In the genomic region with DNA sequence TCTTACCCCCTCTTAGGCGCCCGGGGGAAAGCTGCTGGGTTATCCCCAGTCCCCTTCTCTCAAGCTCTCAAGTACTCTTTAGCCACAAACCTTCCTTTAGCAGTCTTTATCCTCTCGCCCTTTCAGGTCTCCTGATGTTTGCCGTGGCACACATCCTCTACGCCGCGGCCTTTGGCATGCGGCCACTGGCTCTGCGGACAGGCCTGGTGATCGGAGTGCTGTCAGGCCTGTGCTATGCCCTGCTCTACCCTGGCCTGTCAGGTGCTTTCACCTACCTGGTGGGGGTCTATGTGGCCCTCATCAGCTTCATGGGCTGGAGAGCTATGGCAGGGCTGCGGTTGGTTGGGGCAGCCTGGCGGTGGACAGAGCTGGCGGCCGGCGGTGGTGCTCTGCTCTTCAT, we compare ENCODE assay signal across 13 mouse cellular contexts. TPM values are rescaled to one million over a fixed set of nuclear protein-coding genes. Genes with fewer than 3 reads are reported as not detected.
A peak's percentile ranks its signal among the peaks of the same experiment; 100 is the strongest.
DNase-seq lines count a peak whose midpoint lies in the region; ATAC-seq and TF ChIP-seq lines count a peak whose summit lies in the region.
"Had no signal": no experiment of that assay in that cellular context is flagged by ENCODE, and none has a peak within 500 bp of the region (broad histone marks: within the 10 kb centered on the region; RNA-seq: fewer than 3 reads in every experiment).

No protein-coding gene starts in this region.

- H3K36me3 ChIP-seq in hindbrain, embryonic 14.5 days (replicated peaks; ENCODE audit: control insufficient read depth, insufficient read depth), result peaks cover 8% of the 10 kb centered on the region

- H3K9me3 ChIP-seq in hindbrain, embryonic 14.5 days (ENCODE audit: control insufficient read depth, low read length), result no peaks in the 10 kb centered on the region
- H3K9me3 ChIP-seq: midbrain, embryonic 13.5 days had no signal

- no peaks in the 10 kb centered on the region for H3K27me3 ChIP-seq in cerebellum, adult 2 months (ENCODE audit: control insufficient read depth, insufficient read depth, low read length)
- no peaks in the 10 kb centered on the region for H3K27me3 ChIP-seq in hindbrain, embryonic 14.5 days (ENCODE audit: control insufficient read depth, insufficient read depth, low read length)
- H3K27me3 ChIP-seq: midbrain, embryonic 13.5 days had no signal

- no peak overlapping the region for H3K27ac ChIP-seq in cerebellum, adult 2 months (ENCODE audit: insufficient read depth, low read length)
- H3K27ac ChIP-seq in hindbrain, embryonic 14.5 days, result no peak overlapping the region
- H3K27ac ChIP-seq: midbrain, embryonic 13.5 days had no signal

- no peak overlapping the region for H3K9ac ChIP-seq in hindbrain, embryonic 14.5 days

- TF ChIP-seq POLR2A in cerebellum, adult 2 months (IDR thresholded peaks at IDR 0.05; ENCODE audit: borderline replicate concordance, insufficient read depth, low read length), result no peak

- intact Hi-C loops in heart, postnatal 14 days (cut with DNase I), result loop anchor here (2.0 kb wide), 1 partner anchor 30 kb away; no protein-coding TSS in a partner anchor

- WGBS in cerebellum, adult 2 months, result 75% methylated on average over 15 of the region's 15 CpGs
- WGBS in hindbrain, embryonic 14.5 days, result 90% methylated on average over 15 of the region's 15 CpGs

- no peak for TF ChIP-seq CTCF in cerebellum, adult 2 months (IDR thresholded peaks at IDR 0.05; ENCODE audit: borderline replicate concordance, insufficient read depth, low read depth, low read length)

- ATAC-seq in inflammation-experienced regulatory T-cells, adult 6 months, result no peak
- ATAC-seq in hindbrain, embryonic 14.5 days (ENCODE audit: low FRiP score), result no peak
- ATAC-seq: midbrain, embryonic 13.5 days had no signal

- peak; percentile 23 for DNase-seq in cerebellum, adult 9-11 months
- no peak for DNase-seq in cerebellum, adult 2 months
- DNase-seq in kidney, postnatal 25 days, result peak; percentile 44 to 69
- DNase-seq in kidney, postnatal 10 days, result no peak
- peak; percentile 62 for DNase-seq in adrenal gland, adult 2 months
- DNase-seq in heart, postnatal 14 days, result peak; percentile 57 to 58
- DNase-seq in hindbrain, embryonic 14.5 days (ENCODE audit: low spot score), result no peak
- DNase-seq: B cell, adult 2 months; gastrocnemius, postnatal 14 days; liver; lung, postnatal 10 days had no signal

- H3K4me3 ChIP-seq in cerebellum, adult 2 months (replicated peaks; ENCODE audit: insufficient read depth, low read depth, low read length), result no peak overlapping the region
- H3K4me3 ChIP-seq in hindbrain, embryonic 14.5 days (replicated peaks; ENCODE audit: low read length), result no peak overlapping the region
- H3K4me3 ChIP-seq: midbrain, embryonic 13.5 days had no signal

- H3K4me2 ChIP-seq in hindbrain, embryonic 14.5 days (replicated peaks), result no peak overlapping the region

- peaks cover 17% of the 10 kb centered on the region for H3K4me1 ChIP-seq in cerebellum, adult 2 months (ENCODE audit: control insufficient read depth, insufficient read depth, low read length)
- peaks cover 15% of the 10 kb centered on the region; the same call in 1 of the 2 replicates for H3K4me1 ChIP-seq in hindbrain, embryonic 14.5 days (replicated peaks; ENCODE audit: control insufficient read depth, insufficient read depth, low read length)

RNA-seq across cellular contexts. Expression of gene Tmem86a, which starts 2.9 kb away (rescaled TPM):
- 18.1 and 19.0 TPM in 2 replicates for polyA plus RNA-seq in cerebellum, adult 2 months (2012; rRNA removed)
- 10 to 100 TPM; 17.9 to 61.5 TPM for total RNA-seq in adrenal gland, adult 2 months (2021)
- polyA plus RNA-seq in adrenal gland, adult 2 months (2012; rRNA removed), result 93.2 and 164 TPM in 2 replicates
- total RNA-seq in heart, postnatal 14 days (2021), result 10 to 100 TPM; 26.4 to 31.0 TPM
- 1 to 10 TPM; 1.5 to 6.6 (median 3.8) TPM for polyA plus RNA-seq in inflammation-experienced regulatory T-cells, adult 6 months (2017; shearing (Covaris generic))
- 21.0 and 22.1 TPM in 2 replicates for polyA plus RNA-seq in hindbrain, embryonic 14.5 days (2014; fragmentation: Nextera tagmentation; extraction: Ambion mirVana)

RNA-seq across cellular contexts. Expression of gene Spty2d1, which starts 45.1 kb away (rescaled TPM):
- polyA plus RNA-seq in cerebellum, adult 2 months (2012; rRNA removed), result 11.2 and 11.3 TPM in 2 replicates
- total RNA-seq in adrenal gland, adult 2 months (2021), result 10 to 100 TPM; 16.6 to 20.5 TPM
- polyA plus RNA-seq in adrenal gland, adult 2 months (2012; rRNA removed), result 2.7 and 4.4 TPM in 2 replicates
- 10 to 100 TPM; 10.2 to 11.1 TPM for total RNA-seq in heart, postnatal 14 days (2021)
- 10 to 100 TPM; 28.3 to 49.5 (median 29.4) TPM for polyA plus RNA-seq in inflammation-experienced regulatory T-cells, adult 6 months (2017; shearing (Covaris generic))
- 7.7 and 8.0 TPM in 2 replicates for polyA plus RNA-seq in hindbrain, embryonic 14.5 days (2014; fragmentation: Nextera tagmentation; extraction: Ambion mirVana)

Comparison
In these comparisons a context has a peak if more than half of its experiments do, and no peak if none do; other contexts are left out.
1. DNase-seq: peak in cerebellum, adult 9-11 months (single experiment), kidney, postnatal 25 days (2 of 2), adrenal gland, adult 2 months (single experiment) and heart, postnatal 14 days (2 of 2); none in cerebellum, adult 2 months (0 of 2), kidney, postnatal 10 days (single experiment) and hindbrain, embryonic 14.5 days (single experiment).